Mouse (Mus musculus) c-Kit-positive CD71-positive TER-119-negative erythroid progenitor cells, embryonic 14.5 days (primary cell): ENCODE results near the gene Erc2.

ENCODE experiments used
- DNase-seq: peaks from one replicate; pipeline ENCODE4 v3.0.0-alpha.2; 2013; ENCODE audit warnings: low read depth

The Erc2 gene

DNA sequence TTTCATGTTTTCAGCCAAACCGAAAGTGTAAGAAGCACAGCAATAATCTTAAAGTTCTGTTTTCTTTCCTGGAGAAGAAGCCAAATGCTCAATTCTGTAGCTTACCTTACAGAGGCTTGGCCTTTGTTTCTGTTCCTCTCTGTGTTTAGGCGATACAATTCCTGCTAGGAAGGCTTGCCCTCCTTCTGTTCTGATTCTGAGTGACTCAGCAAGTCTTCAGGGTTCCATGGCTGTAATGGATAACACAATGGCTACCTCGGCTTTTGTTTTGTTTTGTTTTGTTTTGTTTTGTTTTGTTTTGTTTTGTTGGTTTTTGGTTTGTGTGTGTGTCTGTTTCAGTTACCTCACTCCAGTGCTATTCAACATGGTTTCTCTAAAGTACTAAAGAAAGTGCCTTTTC is 757.9 kb downstream of the Erc2 start:
- no peak for DNase-seq

DNA sequence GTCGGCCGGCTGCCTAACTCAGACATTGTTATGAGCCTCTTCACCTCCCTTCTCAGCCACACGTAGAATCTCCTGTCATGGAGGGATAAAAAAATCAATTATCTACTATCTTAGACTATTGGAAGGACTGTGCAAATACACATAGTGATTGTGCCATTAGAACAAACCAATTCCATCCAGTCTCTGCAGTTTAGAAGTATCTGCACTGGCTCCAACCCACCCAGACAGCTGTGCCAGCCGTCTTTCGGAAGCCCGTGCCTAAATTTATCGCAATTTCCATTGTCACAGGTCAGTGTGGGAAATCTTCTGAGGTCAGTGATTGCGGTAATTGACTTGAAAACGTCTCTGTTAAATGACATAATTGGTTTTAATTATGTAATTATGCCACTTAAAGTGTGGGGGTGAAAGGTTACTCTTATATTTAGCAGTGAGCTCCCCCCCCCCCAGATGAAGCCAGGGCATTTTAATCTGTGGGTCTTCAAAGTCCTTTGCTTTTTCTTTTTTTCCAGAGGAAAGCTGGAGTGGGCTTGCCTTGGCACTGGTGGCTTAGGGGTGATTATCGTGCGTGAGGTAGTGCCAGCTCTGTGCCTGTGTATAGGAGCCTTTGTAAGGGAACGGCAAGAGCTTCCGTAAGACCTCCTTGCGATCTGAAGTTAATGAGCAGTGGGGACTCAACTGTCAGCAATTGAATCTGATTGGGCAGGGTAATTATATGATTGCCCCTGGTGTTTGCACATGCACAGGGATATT is 759.7 kb downstream of the Erc2 start:
- no peak for DNase-seq

DNA sequence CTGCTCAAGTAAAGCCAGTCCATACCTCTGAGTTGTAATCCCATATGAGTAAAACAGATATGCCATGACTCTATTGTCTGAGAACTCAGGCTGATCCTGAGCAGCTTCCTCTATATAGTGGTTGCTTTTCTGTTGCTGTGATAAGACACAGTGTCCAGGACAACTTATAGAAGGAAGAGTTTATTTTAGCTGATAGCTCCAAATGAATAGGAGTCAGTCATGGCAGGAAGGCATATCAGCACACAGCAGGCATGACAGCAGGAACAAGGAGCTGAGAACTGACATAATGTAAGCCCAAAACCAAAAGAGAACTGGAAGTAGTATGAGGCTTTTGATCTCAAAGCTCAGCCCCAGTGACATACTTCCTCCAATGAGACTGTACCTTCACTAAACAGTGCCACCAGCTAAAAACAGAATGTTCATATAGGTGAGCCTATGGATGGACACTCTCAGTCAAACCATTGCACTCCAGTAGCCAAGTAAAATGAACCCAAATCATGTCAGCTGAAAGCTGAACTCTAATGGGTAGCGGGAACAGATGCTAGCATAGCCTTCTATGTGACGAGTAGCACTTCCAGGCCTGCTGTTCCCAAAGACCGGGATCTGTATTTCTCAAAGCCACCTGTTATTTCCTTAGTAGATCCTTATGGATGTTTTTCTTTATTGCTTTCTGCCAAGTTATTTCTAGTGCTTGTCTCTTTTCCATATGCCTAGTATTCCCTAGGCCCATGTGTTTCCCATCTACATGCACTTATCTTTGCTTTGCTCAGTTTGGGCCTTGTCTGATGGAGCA is 764.8 kb downstream of the Erc2 start:
- DNase-seq: no peak

DNA sequence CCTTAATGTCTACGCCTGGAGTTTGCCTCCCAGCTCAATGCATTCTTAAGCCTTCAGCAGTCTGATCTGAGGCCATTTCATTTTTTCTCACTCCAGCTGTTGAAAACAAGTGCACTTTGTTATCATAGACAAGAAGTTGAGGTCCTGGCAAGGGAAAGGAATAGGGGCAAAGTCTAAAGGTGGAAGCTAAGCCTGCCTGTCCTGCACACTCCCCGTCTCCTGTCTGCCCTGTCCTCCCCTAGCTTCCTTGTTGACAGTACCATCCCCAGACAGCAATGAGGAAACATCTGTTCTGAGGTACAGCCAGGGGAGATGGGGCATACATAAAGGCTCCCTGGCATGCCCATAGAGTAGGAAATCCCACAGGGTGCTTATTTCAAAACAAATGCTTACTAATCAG is 776.7 kb downstream of the Erc2 start:
- DNase-seq: no peak

DNA sequence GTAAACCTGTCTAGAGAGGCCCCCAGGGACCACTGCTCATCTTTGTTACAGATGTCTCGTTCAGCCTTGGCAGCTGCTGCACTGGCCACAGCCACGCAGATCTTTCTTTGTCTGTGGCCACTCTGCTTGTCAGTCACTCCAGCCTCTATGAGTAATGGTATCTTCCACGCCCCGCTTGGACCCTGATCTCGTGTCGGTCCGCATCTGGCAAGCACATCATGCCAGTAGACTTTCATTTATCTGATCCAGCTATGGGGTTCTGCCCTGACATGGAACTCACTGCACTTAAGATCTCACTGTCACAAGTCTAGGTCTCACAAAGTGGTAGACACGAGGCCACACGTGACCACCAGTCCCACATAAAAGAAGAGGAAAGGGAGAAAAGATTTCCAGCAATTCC is 777.7 kb downstream of the Erc2 start:
- no peak for DNase-seq

DNA sequence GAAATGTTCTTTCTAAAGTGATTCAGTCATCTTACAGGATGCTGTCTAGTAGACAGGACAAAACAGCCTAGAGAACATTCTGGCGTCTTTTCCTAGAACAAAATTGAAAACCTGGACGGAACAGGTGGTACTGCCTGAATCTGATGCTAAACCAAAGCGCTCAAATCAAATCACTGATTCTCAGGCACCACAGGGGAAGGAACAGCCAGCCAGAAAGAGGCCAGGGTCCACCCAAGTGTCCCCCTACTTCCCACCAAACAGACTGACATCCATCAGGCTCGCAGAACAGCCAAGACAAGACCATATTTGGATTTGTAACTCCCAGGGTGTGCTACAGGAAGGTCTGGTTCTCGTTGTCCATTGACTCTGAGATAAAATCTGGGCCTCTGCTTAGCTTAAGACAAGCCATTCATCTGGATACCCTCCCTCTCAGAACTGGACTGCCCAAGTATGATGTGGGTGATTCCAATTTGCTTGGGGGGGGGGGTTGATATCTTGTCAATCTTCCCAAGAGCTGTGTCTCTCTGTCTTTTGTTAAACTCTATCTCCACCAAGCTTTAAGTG is 783.1 kb downstream of the Erc2 start:
- no peak for DNase-seq

DNA sequence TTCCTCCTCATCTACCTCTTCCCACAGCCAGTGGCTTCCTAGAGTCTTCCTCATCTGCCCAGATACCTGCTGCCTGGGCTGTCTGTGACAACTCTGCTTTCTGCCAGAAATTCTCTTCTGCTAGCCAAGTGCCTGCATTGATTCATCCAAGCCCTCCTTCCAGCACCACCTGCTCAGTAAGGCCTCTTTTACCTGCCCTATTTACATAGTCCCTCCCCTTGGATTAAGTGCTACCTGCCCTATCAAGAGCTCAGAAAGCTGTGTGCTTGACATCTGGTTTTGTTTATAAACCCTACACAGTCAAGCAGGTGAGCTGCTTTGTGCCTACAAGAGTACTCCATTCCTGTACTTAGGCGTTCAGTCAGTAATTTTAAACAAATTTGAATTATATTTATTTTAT is 787.2 kb downstream of the Erc2 start:
- DNase-seq: no peak

DNA sequence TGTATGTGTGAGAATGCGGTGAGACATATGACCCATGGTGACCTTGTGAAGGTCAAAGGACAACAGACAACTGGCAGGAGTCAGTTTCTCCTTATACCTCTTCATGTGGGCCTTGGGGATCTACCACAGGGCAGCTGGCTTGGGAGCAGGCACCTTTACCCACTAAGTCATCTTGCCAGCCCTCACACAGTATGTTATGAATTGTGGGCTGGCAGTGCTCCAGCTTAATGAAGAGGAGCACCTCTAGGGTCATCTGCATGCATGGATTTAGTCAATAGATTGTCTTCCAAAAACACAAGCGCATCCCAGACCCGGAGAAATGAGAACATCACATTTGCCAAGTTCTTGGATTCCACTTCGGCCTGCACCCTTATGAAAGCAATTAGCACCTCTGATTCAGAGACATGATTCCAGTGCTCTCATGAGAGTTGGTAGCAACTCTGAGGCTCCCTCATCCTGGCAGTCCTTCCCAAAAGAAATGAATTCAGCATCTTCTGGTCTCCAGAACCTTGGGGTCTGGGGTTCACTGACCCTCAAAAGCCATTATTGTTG is 787.6 kb downstream of the Erc2 start:
- no peak for DNase-seq

DNA sequence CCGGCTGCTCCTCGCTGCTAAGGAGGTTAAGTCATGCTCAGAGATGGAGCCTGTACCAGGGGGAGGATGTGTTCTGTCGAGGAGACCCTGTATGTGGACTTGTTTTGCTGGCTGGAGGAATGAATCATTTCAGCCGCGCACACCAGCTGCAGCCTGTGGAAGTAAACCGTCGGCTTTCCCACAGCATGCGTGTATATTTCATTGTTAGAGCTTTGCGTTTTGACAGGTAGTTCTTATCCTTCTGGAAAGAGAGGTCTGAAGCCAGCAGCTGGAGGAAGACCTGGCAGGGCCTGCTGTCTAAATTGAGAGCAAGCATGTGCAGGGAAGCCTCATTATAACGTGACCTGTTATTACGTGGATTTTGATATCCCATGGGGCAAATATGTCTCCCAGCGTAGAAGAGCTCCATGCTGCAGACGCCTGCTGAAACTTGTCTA is 788.6 kb downstream of the Erc2 start:
- no peak for DNase-seq

DNA sequence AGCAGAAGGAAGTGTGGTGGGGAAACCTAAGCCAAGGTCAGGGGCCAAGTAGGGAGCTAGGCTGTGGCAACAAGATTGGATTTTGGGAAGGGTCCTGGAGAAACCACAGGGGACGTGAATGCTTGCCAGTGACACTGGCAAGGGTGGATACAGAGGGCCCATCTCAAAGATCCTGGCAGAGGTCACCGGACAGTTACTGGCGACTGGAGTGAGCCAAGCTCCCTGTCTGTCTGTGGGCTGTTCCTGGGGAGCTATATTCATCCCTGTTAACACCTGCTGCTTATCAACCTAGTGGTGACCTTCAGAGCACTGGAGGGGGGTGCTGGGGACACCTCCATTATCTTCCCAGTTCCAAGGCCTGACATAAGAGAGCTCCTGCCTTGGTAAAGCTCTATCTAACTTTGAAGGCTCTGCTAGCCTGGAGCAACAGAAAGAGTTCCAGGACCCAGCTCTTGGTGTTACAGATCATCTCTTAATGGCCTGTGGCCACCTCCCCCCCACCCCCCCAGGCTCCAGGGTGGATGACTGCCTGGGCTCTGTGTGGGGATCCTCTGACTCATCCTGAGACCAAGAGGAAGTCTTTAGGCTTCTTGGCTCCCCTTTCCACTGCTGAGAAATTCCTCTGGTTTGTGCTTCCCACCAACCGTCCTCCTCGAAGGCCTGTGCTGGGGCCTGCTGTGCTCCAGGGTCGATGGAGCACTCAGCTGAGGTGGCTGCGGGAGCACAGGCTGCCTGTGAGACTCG is 790.2 kb downstream of the Erc2 start:
- DNase-seq: no peak

DNA sequence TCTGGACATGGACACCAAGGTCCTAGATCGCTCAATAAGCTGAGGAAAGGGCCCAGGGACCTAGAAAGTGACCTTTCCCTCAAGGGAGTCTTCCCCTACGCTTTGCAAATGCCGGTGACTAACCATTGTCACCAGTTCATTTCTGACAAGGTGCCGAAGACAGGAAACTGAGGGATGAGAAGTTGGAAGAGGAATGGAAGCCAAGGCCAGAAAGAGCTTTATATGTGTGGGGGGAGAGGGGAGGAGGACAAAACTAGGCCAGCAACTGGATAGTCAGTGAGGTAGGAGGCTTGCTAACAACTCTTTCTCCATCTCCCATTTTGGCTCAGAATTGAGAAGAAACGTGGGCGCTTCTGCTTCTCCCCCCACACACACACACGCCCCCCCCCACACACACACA is 791.3 kb downstream of the Erc2 start:
- no peak for DNase-seq

DNA sequence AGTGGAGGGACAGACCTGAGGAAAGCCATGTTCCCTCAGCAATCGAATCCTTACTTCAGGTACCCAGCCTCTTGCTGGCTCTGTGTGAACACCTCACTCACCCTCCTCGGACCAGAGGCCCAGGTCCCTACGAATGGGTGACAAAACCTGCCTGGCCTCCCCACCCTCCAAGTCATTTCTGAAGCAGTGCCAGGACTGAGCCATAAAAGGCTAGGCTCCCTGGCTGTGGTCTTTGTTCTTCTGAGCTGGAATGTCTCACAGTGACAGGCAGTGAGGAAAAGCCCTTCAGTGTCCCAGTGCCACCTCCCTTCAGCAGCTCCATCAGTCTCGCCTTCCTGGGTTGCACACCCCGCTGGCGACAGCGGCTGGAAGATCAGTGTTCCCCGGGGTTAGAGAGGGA is 794.8 kb downstream of the Erc2 start:
- no peak for DNase-seq

DNA sequence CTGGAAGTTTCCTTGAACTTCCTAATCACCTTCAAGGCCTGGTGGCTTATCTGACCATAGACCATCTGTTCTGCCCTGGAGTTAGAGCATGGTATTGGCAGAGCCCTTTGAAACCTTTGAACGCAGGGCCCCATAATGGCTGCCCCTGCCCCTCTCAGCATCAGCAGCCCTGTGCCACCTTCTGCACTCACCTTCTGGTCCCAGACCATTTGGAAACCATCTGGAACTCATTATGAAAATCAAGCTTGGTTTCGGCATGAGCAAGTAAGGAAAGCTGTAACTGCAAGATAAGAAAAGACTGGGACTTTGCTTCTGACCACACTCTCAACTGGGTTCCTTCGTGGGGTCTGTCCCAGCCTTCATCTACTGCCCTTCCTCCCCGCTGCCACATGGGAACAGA is 796.3 kb downstream of the Erc2 start:
- no peak for DNase-seq

DNA sequence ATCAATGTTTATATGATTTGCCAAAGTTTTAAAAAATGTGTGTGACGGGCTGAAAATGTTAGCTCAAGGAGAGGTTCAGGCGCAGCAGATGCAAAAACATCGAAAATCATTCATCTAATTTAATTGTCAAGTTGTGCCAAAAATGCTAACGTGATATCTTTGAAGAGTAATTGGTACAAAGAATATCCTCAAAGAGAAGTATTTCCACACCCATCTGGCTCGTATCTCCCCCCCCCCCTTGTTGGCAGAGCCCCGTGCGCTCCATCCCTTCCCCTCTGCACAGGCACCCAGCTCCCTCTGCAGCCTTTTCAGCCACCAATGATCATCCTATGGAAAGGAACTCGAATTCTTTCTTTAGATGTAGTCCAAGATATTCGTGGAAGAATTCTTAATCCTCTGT is 797.0 kb downstream of the Erc2 start:
- no peak for DNase-seq

DNA sequence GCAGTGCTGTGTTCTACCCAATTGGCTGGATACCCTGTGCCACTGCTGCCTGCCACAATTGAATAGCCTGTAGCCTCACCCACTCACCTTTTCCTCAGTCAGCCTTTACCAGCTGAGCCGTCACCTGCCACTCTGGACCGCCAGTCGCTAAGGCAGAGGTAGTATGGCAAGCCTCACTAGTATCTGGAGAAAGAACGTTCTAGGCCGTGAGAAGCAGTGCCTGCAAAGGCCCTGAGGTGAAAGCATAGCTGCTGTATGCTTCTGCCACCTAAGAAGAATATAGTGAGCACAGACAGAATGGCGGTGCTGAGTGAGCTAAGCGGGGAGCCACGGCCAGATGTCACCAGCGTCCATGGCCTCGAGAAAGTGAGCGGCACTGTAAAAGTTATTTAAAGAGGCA is 798.4 kb downstream of the Erc2 start:
- DNase-seq: no peak

DNA sequence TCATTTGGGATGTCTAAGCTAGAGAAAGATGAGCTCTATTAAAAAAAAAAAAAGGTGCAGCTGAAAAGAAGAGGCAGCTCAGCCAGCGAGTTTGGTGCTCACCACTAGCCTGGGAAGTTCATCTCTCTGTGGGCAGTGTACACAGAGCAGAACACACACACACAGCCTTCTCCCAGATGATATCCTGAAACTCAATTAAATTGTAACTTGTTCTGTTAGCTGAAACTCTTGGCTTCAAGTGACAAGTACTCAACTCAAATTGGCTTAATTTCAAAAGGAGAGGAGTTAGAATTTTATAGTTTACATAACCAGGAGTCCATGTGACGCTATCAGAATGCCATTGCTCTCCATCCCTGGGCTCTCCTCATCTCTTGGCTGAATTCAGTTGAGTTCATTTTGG is 804.4 kb downstream of the Erc2 start:
- no peak for DNase-seq

DNA sequence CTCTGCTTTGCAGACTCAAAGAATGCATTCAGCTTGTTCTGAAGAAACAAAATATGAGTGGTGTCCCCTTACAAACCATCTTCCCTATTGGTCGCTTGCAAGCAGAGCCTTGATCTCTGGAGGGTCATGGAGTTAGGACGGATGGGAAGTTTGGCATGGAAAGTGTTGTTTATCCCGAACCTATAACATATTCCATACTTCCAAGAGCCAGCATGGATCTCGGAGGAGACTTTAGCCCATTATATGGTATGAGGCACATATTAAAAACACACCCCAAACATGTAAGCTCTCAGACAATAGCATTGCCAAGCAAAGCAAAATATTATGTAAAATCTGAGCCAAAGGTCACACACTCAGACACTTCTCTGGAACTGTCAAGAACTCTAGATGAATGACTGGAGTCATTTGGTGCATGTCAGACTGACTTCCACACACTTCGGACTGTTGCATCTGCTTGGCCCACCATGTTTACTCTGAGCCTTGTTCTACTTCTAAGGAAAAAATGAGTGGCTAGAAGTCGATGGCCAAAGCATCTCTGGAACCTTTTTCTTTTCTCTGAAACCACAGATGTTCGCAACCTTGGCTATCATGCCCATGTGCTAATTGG is 809.6 kb downstream of the Erc2 start:
- no peak for DNase-seq

DNA sequence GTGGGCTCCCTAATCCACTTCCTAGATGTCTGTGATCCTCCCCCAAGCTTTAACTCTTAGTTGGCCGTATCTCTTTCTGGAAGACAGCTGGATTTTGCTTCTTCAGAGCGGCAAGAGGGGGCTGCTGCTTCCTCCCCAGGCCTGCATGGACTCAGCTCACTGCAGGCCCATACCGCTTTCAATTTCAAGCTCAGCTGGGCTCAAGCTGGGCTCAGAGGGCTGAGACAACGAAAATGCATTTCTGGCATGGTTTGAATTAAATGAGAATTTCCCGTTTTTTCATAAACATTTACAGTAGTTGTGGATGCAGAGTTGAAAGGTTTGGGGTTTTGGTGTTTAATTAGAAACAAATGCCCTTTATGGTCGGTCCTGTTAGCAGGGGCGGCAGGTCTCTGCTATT is 812.8 kb downstream of the Erc2 start:
- no peak for DNase-seq

DNA sequence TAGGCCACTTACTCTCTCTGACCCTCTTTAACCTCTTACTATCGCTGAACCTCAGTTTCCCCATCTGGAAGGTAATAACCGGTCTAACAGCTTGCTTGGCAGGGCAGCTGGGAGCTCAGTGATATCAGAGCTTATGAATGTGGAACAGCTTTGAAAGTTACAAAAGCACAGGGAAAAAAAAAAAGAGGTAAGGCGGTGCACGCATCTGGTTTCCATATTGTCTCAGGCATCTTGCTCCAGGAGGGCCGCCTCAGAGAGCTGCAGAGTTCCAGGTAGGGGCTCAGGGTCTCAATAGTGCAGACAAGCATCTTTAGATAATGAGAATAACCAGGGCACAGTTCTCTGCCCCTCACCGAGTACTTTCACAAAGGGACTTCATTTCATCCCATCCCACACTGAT is 816.9 kb downstream of the Erc2 start:
- no peak for DNase-seq

DNA sequence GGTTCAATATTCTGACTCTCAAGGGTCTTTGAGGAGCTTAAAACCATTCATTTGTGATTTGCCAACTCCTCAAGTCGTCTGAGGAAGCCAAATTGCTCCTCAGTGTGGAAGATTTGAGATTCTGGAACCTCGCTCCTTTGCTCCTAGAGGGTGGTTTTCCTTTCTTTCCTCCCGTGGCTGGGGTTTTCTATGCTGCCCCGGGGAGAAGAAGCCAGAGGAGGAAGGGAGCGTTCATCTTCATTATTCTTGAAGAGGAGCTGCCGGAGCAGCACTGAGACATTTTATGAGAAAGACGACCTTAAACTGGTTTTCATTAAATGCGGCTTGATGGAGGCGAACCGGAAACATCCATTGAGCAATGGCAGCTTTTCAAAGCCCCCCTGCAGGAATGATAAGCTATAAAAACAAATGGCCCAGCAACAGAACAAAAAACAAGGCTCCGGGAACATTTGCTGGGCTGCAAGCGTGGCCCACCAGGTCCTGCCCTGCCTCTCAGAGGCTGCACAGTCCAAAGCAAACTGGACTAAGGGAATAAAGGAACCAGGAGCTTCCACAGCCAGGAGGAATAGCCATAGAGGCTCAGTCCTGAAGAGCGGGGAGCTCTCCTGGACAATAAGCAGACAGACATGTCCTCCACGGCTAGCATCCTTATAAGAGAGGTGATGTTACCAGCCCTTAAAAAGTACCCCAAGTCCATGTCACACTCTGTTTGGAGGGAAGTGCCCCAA is 819.2 kb downstream of the Erc2 start:
- DNase-seq: no peak

DNA sequence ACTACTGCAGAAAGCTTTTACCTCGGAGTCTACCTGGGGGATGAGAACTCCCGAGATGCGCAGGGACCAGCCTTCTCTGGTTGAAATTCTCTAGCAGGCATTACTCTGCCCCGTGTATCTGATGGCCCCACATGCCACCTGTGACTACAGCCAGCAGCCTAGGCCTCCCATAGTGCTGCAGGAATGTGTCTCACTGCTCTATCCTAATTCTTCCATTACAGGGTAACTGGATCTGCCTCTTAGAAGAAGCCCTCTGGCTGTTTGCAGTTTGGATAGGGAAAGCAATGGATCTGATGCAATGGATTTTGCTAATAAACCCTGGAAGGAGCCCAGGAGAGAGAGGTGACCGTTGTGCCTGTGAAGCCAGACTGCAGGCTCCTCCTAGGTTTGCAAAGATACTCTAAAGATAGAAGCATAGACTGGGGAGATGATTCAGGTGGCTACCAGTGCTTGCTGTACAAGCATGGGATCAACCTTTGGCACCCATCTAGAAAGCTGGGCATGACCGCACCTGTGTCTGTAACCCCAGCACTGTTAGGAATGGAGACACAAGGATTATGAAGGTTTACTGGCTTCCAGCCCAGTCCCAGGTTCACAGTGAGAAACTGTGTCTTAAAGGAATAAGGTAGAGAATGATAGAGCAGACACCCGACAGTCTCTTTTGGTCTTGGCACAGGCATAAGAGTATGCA is 821.2 kb downstream of the Erc2 start:
- no peak for DNase-seq
